Mouse (Mus musculus) hindbrain, postnatal 0 days (tissue): Measurements from ENCODE around the gene Ttyh1. TPM values are rescaled to one million over a fixed set of nuclear protein-coding genes. Genes with fewer than 3 reads are reported as not detected.
A peak's percentile ranks its signal among the peaks of the same experiment; 100 is the strongest.
"Not testable (repeated sequence)": the region's sequence is repeated elsewhere in the genome, so short reads cannot be mapped to it uniquely, and the experiment has no call there.

Experiments
- ATAC-seq: fragments of 200-750 bp; cut with Nextera tagmentation; 2 replicates; pipeline ENCODE4 v1.8.0; 2017; ENCODE audit warnings: mild to moderate bottlenecking, moderate TSS enrichment, moderate library complexity
- DNase-seq: peaks from one replicate; pipeline ENCODE4 v3.0.0-alpha.2; 2015; ENCODE audit warnings: low spot score
- H3K27ac ChIP-seq: fragments of 300-500 bp; sonication (generic); 2 replicates; pipeline ENCODE4 v1.5.1; 2014; ENCODE audit warnings: mild to moderate bottlenecking
- H3K27me3 ChIP-seq: fragments of 300-500 bp; sonication (generic); 2 replicates; pipeline ENCODE4 v1.6.1; 2014; ENCODE audit warnings: low read length, mixed read lengths; ENCODE audit not compliant: insufficient read depth
- H3K36me3 ChIP-seq: fragments of 300-500 bp; sonication (generic); 2 replicates; pipeline ENCODE4 v1.6.1; 2014; ENCODE audit warnings: low read length, mixed read lengths; ENCODE audit not compliant: insufficient read depth
- H3K4me1 ChIP-seq: fragments of 300-500 bp; sonication (generic); 2 replicates; pipeline ENCODE4 v1.6.1; 2014; ENCODE audit warnings: antibody characterized with exemption, low read length, mixed read lengths; ENCODE audit not compliant: insufficient read depth
- H3K4me2 ChIP-seq: fragments of 300-500 bp; sonication (generic); 2 replicates; pipeline ENCODE4 v1.6.1; 2014; ENCODE audit warnings: low read depth, mild to moderate bottlenecking, low read length, moderate library complexity, mixed read lengths
- H3K4me3 ChIP-seq: fragments of 300-500 bp; sonication (generic); 2 replicates; pipeline ENCODE4 v1.5.1; 2014; ENCODE audit warnings: low read length
- H3K9ac ChIP-seq: fragments of 300-500 bp; sonication (generic); replicated peaks from 2 replicates; pipeline ENCODE4 v1.6.1; 2014; ENCODE audit warnings: mild to moderate bottlenecking, low read length, moderate library complexity, mixed read lengths
- H3K9me3 ChIP-seq: fragments of 300-500 bp; sonication (generic); 2 replicates; pipeline ENCODE4 v1.6.1; 2016; ENCODE audit warnings: low read length, mixed read lengths
- CTCF ChIP-seq: IDR thresholded peaks from 2 replicates; pipeline ENCODE4 v1.5.1; 2016; ENCODE audit warnings: antibody characterized with exemption, control low read depth, low read depth
- WGBS: fragments of 180-500 bp; shearing (Covaris S2); extraction: QIAGEN DNeasy Blood & Tissue Kit; methylation state at CpG from one replicate; pipeline ENCODE4 v1.1.7; 2014; 5-methylcytosine and 5-hydroxymethylcytosine counted together
- polyA plus RNA-seq: library from polyadenylated mRNA; unstranded; fragments of >200 nt; fragmentation: Nextera tagmentation; extraction: Ambion mirVana; gene quantifications from 2 replicates; pipeline ENCODE4 v1.2.1, GENCODE M21; 2015
- total RNA-seq: library from RNA; depleted of rRNA; stranded (reverse); fragments of >200 nt; gene quantifications from 2 replicates; pipeline ENCODE4 v1.2.3, GENCODE M21; 2014

Ttyh1 gene
- total and polyA plus RNA-seq, 2 experiments from 2014 or later: 249 to 1,009 TPM

DNA sequence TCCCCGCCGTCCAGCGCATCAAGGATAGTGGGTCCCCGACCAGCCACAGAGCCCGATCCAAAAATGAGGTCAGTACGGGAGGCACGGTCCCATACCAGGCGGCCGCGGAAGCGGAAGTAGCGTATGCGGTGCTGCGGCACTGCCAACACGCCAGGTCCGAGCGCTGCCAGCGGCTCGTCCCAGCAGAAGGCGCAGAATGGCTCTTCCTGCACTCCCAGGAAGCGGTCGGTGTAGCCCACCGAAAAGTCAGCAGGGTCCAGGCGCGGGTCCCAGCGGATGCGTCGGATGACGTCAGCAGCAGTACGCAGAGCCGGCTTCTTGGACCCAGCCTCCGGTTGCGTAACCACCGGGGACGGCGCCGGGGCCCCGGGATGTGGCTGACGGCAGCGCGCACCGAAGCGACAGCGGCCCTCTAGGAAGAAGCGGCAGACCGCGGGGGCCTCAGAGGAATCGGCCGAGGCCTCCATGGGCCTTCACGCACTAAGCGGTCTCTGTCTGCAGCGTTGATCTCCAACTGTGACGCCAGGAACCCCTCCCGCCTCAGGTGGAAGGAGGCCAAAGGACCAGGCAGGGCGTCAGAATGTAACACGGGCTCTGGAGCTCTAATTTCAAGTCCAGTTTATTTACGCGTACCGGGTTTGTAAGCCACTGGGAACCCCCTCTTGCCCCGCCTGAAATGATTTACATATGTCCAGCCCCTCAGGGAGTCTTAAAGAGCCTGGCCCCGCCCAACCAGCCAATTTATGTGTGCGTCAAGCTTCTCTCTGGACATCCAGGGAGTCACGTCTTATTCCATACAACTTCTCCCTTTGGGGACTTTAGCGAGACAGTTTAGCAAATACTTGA is 30.2 kb downstream of the Ttyh1 start:
- Histone ChIP-seq H3K4me2 (peak overlapping the region; percentile 96), H3K9ac (peak overlapping the region; percentile 66), H3K27ac (peak overlapping the region; percentile 91), H3K36me3 (peaks cover 31% of the 10 kb centered on the region), H3K27me3 (0 out of 2 replicates have a peak, but pooled peaks cover 3% of the 10 kb centered on the region), H3K4me1 (peaks cover 16% of the 10 kb centered on the region; the same call in 1 of the 2 replicates), H3K9me3 (no peaks in the 10 kb centered on the region), H3K4me3 (peak overlapping the region; percentile 52)
- DNase-seq (peak; percentile 86), ATAC-seq (peak; percentile 81)
- under 1% methylated on average over 64 of the region's 64 CpGs for WGBS
- TF ChIP-seq CTCF: no peak

DNA sequence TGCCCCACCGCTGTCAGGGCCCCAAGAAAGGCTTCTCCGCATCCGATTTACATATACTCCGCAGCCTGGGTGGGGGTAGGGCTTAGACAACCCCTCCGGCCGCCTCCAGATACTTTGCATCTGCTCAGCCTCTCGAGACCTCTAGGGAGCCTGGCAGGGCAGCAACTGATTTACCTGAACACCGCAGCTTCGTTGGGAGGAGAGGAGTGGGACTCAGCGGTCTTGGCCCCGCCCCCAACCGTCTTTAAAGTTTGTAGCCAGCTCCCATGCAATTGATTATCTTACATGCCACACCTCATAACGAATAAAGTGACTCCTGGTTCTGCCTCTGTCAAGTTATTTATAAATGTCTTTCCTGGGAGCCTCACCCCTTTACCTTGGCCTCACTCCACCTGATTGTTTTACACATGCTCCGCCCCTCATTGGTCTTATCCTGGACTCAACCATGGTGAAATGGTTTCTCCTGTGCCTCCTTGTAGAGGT is 30.9 kb downstream of the Ttyh1 start, which contains the start of gene Leng9:
Gene Leng9, minus strand, starts transcription at position 316 of the 483 bp plus-strand sequence.
- Histone ChIP-seq H3K27me3 (0 out of 2 replicates have a peak, but pooled peaks cover 3% of the 10 kb centered on the region), H3K27ac (peak within 1 kb of the TSS; percentile 91), H3K4me3 (peak within 1 kb of the TSS; percentile 52), H3K9ac (peak within 1 kb of the TSS; percentile 66), H3K36me3 (peaks cover 24% of the 10 kb centered on the region), H3K9me3 (no peaks in the 10 kb centered on the region), H3K4me2 (peak within 1 kb of the TSS; percentile 96), H3K4me1 (peaks cover 16% of the 10 kb centered on the region; the same call in 1 of the 2 replicates)
- peak; percentile 12; the same call in 1 of the 2 replicates for ATAC-seq
- TF ChIP-seq CTCF: no peak
- no peak for DNase-seq
- WGBS: under 1% methylated on average over 14 of the region's 14 CpGs

DNA sequence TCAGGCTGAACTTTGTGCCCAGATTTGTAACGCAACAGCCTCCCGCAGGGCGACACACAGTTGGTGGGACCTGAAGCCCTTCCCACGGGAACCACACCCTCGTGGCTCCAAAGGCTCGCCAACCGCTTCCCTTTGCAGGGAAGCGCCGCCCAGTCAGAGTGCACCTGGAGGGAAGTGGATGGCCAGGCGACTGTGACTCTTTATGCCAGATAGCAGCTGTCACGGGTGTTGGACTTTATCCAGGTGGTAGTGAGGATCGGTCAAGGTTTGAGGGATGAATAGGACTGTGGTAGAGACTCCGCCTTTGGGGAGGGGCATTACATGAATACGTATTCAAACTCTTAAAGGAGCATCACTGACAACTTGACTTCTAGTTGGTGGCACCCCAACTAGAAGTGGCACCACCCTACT is 31.6 kb downstream of the Ttyh1 start:
- Histone ChIP-seq H3K4me1 (peaks cover 16% of the 10 kb centered on the region; the same call in 1 of the 2 replicates), H3K27ac (0 out of 2 replicates have a peak overlapping the region, but pooled peaks have one; percentile 91), H3K4me2 (peak overlapping the region; percentile 96), H3K36me3 (peaks cover 17% of the 10 kb centered on the region), H3K27me3 (0 out of 2 replicates have a peak, but pooled peaks cover 3% of the 10 kb centered on the region), H3K4me3 (peak overlapping the region; percentile 52), H3K9me3 (no peaks in the 10 kb centered on the region), H3K9ac (peak overlapping the region; percentile 66; the same call in 1 of the 2 replicates)
- no peak for TF ChIP-seq CTCF
- ATAC-seq (peak; percentile 30), DNase-seq (peak; percentile 74)
- 6% methylated on average over 14 of the region's 14 CpGs for WGBS

DNA sequence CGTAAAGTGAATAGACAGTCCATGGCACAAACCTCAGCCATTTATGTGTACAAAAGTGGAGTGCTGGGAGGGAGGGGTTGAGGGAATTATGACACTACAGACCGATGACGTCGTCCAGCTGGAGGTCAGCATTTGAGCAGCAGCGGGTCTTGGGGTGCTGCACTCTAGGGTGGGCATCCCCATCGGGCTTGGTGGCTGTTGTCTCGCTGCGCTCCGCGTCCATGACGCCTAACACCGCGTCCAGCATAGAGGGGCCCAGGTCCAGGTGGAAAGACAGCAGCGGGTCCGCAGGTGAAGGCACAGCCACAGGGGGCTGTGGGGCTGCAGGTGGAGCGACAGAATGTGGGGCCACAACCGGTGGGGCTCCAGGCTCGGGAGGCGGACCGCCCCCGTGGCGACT is 32.0 kb downstream of the Ttyh1 start:
- H3K27ac ChIP-seq: no peak overlapping the region
- peak overlapping the region; percentile 96 for H3K4me2 ChIP-seq
- no peak for TF ChIP-seq CTCF
- WGBS: 8% methylated on average over 22 of the region's 22 CpGs
- no peaks in the 10 kb centered on the region for H3K9me3 ChIP-seq
- ATAC-seq (peak; percentile 18), DNase-seq (no peak)
- H3K27me3 ChIP-seq: 0 out of 2 replicates have a peak, but pooled peaks cover 3% of the 10 kb centered on the region
- H3K36me3 ChIP-seq: peaks cover 14% of the 10 kb centered on the region
- peaks cover 16% of the 10 kb centered on the region; the same call in 1 of the 2 replicates for H3K4me1 ChIP-seq
- peak overlapping the region; percentile 66; the same call in 1 of the 2 replicates for H3K9ac ChIP-seq
- H3K4me3 ChIP-seq: peak overlapping the region; percentile 52

DNA sequence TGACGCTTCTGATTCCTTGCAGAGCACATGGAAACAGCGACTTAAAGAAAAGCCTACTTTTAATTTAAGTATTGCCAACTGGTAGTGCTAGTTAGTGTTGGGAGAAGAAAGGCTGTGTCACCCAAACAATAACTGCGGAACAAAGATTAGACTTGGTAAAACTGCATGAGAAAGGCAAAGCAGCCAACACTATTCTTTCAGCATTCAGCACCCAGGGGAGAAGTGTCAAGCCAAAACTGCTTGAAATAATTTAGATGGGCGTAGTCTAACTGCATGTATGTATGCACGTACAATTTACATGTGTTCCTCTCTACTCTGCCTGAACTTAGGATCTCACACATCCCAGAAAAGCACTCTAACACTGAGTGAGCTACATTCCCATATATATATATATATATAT is 35.1 kb downstream of the Ttyh1 start:
- TF ChIP-seq CTCF: no peak
- peaks cover 8% of the 10 kb centered on the region; the same call in 1 of the 2 replicates for H3K4me1 ChIP-seq
- 67% methylated on average over 5 of the region's 5 CpGs for WGBS
- no peak overlapping the region for H3K27ac ChIP-seq
- ATAC-seq (no peak), DNase-seq (no peak)
- H3K4me3 ChIP-seq: no peak overlapping the region
- no peaks in the 10 kb centered on the region for H3K36me3 ChIP-seq
- H3K9me3 ChIP-seq: no peaks in the 10 kb centered on the region
- no peak overlapping the region for H3K4me2 ChIP-seq
- 0 out of 2 replicates have a peak, but pooled peaks cover 3% of the 10 kb centered on the region for H3K27me3 ChIP-seq
- H3K9ac ChIP-seq: no peak overlapping the region

DNA sequence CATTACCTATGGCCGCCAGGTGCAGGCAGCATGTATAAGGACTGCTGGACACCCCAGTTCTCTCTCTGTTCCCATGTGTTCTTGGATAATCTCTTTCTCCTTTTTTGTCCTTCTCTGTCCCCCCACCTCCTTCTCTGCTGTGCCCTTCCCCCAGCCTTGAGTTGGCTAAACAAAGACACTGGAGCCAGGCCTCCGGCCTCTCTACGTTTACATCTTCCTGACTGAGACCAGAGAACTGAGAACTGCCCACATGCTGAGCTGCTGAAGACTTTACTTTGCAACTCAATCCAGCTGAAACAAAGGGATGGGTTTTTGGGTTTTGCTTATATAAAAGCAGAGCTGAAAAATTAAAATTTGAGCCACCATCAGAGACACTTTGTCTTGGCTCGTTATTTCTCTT is 35.8 kb downstream of the Ttyh1 start:
- ATAC-seq: no peak
- H3K36me3 ChIP-seq: no peaks in the 10 kb centered on the region
- H3K4me1 ChIP-seq: peaks cover 8% of the 10 kb centered on the region; the same call in 1 of the 2 replicates
- DNase-seq: no peak
- H3K9me3 ChIP-seq: no peaks in the 10 kb centered on the region
- H3K4me3 ChIP-seq: no peak overlapping the region
- no peak overlapping the region for H3K9ac ChIP-seq
- no peak overlapping the region for H3K27ac ChIP-seq
- TF ChIP-seq CTCF: no peak
- WGBS: 35% methylated on average over 4 of the region's 4 CpGs
- no peak overlapping the region for H3K4me2 ChIP-seq
- H3K27me3 ChIP-seq: 0 out of 2 replicates have a peak, but pooled peaks cover 3% of the 10 kb centered on the region

DNA sequence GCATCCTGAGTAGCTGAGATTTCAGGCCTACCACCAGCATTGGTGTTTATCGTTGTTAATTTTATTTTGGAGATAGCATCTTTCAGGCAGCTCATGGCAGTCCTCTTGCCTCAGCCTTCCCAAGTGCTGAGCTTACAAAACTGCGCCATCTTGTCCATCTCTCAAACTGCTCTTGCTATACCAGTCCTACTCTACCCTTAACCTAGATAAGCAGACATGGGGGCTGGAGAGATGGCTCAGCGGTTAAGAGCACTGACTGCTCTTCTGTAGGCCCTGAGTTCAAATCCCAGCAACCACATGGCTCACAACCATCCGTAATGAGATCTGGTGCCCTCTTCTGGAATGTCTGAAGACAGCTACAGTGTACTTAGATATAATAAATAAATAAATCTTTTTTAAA is 42.4 kb downstream of the Ttyh1 start:
- H3K4me1 ChIP-seq, ATAC-seq, H3K9me3 ChIP-seq, H3K27ac ChIP-seq, H3K4me3 ChIP-seq, H3K27me3 ChIP-seq, H3K36me3 ChIP-seq, DNase-seq, H3K9ac ChIP-seq, H3K4me2 ChIP-seq: not testable (repeated sequence)
- WGBS: 93% methylated on average over 4 of the region's 4 CpGs
